Mouse (Mus musculus) ovary, postnatal 10 days (tissue): ENCODE results near the gene St14.

ENCODE experiments used
- DNase-seq: peaks from one replicate; pipeline ENCODE4 v3.0.0; 2022; ENCODE audit warnings: low spot score

The St14 gene

DNA sequence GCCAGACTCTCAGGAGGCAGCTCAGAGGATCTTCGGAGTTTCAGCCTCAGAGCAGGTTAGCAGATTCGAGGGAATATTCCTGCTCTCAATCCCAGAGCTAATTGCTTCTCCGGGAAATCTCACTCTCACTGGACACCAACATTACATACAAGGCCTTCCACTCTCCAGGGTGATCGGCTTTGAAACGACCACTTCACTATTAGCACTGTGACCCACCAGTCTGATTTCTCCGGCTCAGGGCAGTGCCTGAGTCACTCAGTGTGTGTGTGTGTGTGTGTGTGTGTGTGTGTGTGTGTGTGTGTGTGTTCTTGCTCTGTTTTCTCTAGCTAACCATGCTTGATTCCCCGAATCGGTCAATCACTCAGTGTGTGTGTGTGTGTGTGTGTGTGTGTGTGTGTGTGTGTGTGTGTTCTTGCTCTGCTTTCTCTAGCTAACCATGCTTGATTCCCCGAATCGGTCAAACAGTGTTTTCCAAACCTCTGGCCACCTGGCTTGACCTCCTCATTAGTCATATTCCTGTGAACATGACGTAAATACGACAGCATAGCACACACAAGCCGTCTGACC, 9.1 kb downstream of the St14 start:
- DNase-seq = no peak

DNA sequence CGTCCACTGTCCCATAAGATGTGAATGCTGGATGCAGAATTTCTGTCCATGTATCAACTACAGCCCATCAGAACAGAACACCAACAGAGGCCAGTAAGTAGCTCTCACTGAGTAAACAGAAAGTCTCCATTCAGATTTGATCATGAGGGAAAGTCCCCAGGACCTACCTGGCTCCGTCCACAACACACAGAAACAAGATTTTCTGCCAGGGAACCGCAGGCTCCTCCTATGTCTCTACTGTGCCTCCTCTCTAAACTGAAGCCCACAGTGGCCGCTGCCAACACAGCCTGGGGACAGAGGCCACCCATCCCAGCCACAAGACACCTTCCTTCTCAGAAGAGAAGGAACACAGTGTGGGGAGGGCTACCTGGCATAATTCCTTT, 11.1 kb downstream of the St14 start:
- no peak for DNase-seq

GRCm38 (mm10) chr9:31119882-31120532, 11.6 kb downstream of the St14 start:
- no peak for DNase-seq

DNA sequence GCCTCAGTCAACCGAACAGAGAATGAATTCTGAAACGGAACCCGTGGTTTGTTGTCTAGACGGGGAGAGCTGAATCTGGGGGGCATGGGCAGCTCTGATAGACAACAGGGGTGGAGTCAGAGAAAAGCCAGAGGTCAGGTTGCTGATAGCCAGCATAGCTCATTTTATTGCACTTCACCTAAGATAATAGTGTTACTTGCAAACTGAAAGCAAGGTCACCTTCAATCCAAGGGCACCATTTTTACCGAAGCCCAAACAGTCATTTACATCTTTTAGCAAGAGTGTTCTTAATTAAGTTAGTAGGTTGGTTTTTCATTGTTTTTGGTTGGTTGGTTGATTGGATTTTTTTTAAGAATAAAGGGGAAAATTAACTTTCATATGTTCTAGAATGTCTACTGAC, 12.2 kb downstream of the St14 start:
- DNase-seq = no peak

DNA sequence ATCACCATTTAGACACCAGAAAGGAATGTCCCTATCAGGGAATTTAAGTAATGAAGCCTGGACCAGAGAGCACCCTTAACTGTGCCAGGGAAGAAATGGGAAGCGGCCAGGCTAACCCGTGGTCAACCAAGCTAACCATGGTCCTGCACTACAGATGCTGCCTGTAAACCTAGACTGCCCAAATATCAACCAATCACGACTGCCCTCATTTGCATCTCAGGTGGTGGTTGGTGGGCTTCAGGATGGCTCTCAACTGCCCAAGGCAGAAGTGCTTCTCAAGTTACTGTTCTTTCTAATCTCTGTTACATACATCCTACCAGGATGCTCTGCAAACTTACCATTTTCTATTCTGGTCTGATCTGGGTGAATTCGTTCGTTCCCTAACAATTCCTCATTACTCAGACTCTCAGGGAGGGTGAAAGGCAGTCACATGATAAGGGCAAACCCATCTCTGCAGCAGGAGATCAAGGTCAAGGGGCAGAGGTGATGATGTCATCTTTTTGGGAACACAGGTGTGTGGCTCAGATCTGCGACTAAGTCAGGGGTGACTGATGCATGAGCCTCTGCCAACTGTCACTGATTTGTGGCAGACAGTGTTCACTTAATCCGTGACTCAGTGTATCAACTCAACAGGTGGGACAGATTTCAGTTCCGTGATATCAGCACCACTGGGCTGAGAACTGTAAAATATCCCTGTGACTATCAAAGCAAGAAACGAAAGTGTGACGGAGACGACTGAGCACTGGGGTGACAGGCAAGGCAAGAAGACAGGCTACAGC, 12.9 kb downstream of the St14 start:
- no peak for DNase-seq

GRCm38 (mm10) chr9:31117488-31117887, 14.2 kb downstream of the St14 start:
- no peak for DNase-seq

DNA sequence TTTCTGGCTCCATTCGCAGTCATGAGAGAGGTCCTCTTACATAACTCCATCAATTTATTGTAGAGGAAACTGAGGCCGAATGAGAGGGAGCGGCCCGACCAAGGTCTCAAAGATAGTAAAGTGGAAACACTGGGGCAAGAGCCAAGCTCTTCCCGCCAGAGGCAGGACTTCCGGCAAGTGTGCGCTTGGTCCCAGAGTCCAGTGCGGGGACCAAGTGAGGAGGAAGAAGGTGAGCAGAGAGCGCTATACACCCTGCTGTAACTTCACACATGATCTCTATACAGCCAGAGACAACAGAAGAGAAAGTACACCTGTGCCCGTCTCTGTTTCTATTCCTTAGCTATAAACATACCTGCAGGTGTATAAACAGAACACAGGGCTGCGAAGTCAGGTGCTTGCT, 14.6 kb downstream of the St14 start:
- DNase-seq = no peak

DNA sequence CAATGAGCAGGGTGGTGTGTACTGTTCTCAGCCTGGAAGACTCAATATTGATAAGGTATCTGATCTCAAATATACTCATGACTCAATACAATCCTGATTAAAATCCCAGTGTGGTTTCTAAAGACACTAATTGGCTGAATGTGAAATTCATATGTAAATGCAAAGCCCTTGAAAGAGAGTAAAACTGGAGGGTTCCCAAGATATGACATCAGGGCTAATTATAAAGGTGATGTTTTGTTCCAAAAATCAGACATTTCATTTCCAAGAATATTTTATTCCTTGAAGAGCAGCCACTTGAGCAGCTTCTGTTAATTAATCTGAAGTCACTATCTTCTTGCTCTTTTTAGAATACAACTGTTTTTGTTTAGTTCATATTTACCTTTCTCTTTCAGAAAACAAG, 16.1 kb downstream of the St14 start:
- DNase-seq = no peak

DNA sequence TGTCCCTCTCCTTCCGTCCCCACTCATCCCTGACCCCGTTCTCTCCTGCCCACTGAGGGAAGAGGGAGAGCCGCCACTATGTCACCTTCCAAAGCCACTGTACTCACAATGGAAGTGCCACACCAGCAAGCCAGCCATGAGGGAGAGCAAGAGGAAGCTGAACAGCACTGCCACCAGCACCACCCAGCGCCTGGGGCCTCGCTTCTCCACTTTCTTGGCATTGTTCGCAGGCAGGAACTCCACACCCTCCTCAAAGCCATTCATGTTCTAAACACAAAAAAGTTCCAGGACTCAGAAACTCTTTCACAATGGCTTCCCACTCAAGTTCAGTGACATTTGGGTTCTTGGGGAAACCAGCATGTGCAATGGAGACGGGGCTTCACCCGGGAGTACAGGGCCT, 23.2 kb downstream of the St14 start:
- DNase-seq = no peak

DNA sequence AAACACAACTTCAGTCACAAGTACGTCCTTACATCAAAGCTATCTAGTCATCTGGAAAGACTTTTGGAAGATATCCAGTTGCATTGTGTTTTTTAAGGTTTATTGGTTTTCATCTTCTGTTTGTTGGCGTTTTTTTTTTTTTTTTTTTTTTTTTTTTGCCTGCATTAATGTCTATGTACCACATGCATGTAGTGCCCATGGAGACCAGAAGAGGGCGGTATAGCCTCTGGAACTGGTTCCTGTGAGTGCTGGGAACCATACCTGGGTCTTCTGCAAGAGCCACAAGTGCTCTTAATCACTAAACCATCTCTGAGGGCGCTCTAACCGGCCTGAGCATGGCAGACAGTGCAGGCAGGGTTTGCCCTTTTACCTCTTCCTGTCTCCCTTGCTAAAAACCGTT, 33.5 kb downstream of the St14 start:
- no peak for DNase-seq

- no peak for DNase-seq
These were observed 34.3 kb downstream of the St14 start for GRCm38 (mm10) chr9:31097088-31098082.

GRCm38 (mm10) chr9:31092833-31093195, 38.8 kb downstream of the St14 start:
- DNase-seq = no peak

- no peak for DNase-seq
These were observed 39.4 kb downstream of the St14 start for GRCm38 (mm10) chr9:31092111-31092832.

GRCm38 (mm10) chr9:31091162-31091581, 40.5 kb downstream of the St14 start:
- no peak for DNase-seq

GRCm38 (mm10) chr9:31090081-31091023, 41.3 kb downstream of the St14 start:
- no peak for DNase-seq

DNA sequence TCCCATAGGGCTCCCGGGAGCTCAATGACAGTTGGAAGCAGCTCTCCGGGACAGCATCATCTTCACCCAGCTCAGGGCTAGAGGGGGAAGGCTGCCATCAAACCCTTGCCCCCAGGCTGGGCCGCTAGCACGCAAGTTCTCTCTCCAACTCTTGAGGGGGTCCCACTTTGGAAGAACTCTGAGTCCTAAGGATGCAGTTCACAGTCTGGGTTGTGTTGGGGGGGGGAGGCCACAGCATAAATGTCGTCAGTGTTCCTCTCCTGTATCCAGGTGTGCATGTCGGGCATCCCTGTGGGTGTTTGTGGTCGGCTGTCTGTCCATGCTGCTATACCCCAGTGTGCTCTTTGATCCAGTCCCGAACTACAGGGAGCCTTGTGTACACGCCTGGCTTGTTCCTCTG, 42.1 kb downstream of the St14 start:
- no peak for DNase-seq

DNA sequence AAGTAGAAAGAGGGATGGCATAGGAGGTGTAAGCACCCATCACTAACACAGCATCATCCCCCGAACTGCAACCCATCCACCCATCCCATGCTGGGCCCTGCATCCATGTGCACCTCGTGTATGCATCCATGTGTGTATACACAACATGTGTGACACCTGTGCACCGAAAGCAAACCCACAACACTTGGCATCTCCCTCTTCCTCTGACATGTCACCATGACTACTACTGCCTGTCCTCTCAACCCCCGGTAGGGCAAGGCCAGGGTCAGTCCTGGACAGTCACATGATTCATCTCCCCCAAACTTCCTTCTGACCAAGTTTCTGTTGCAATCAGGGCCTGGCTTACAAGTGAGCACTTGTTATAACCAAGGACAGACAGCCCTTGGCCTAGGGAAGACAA, 42.8 kb downstream of the St14 start:
- no peak for DNase-seq

- no peak for DNase-seq
These were observed 43.5 kb downstream of the St14 start for GRCm38 (mm10) chr9:31088116-31088515.

DNA sequence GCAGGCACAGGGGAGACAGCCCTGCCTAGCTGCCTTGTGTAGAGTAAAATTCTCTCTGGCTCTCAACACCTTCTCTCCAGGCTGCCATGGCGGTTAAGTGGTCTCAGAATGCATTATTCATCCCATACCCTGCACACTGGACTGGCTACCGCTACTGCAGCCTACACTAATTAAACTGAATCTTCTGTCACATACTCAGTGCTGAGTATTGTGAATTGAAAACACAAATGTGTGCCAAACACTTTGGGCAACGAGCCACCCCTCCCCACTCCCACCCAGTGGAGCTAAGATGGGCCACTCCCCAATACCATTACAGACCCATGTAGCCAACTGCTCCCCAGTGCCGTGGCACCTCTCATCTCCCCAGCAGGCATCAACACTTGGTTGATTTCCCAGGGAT, 44.2 kb downstream of the St14 start:
- DNase-seq = no peak

- DNase-seq = no peak
These were observed 44.9 kb downstream of the St14 start for GRCm38 (mm10) chr9:31086754-31087145.
